Mouse (Mus musculus) cerebellum, adult 2 months (tissue): ENCODE data around the gene Tmem116.

Experiments
- CTCF ChIP-seq: fragments of 200-500 bp; IDR thresholded peaks from 2 replicates; pipeline ENCODE4 v1.5.1; 2011; ENCODE audit warnings: low read depth, mild to moderate bottlenecking, control low read depth, low read length, moderate library complexity, borderline replicate concordance; ENCODE audit not compliant: insufficient read depth
- POLR2A ChIP-seq: fragments of 200-500 bp; IDR thresholded peaks from 2 replicates; pipeline ENCODE4 v1.6.1; 2011; ENCODE audit warnings: low read length, control low read depth, borderline replicate concordance; ENCODE audit not compliant: insufficient read depth

DNA sequence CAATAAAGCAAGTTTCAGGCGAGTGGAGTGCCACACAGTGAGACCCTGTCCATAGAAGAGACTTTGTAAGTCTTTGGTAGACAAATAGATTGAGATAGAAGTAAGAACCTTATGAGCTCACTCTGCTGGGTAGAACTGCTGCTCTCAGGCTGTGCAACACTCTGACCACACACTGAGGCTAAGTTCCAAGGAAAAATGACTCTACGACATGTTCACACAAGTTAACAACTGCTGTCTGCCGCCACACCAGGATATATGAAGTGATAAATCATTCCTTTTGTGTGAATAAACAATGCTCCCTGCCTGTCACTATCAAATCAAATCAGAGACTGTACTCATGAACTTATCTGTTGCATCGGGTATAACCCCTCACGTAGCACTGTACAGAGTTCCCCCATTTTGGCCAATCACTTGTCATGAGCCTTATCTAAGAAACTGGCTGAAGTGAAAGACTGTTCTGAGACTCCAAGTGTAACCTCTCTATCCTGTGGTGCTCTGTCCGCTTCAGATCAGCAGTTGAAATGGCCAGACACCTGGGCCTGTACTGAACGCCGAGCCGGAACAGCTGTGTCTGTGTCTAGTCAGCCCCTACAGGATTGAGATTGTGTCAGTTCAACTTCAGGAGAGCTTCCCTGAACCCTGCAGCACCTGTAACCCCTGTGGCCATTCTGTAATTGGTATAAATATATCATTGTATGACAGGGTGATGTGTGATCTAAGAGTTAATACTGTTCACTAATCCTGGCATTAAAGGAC is 4.0 kb downstream of the Tmem116 start:
- TF ChIP-seq CTCF: no peak
- no peak for TF ChIP-seq POLR2A
